Mouse (Mus musculus) stomach, postnatal 0 days (tissue): ENCODE results near the gene Olfr613. TPM values are rescaled to one million over a fixed set of nuclear protein-coding genes. Genes with fewer than 3 reads are reported as not detected.
"Not testable (repeated sequence)": the region's sequence is repeated elsewhere in the genome, so short reads cannot be mapped to it uniquely, and the experiment has no call there.

Source experiments
- ATAC-seq: fragments of 200-750 bp; cut with Nextera tagmentation; 2 replicates; pipeline ENCODE4 v1.8.0; 2017; ENCODE audit not compliant: low FRiP score, low TSS enrichment
- DNase-seq: peaks from one replicate; pipeline ENCODE4 v3.0.0-alpha.2; 2016; ENCODE audit warnings: low spot score
- H3K27ac ChIP-seq: fragments of 300-500 bp; sonication (generic); replicated peaks from 2 replicates; pipeline ENCODE4 v1.5.1; 2014; ENCODE audit warnings: mild to moderate bottlenecking, control low read depth
- H3K27me3 ChIP-seq: fragments of 300-500 bp; sonication (generic); 2 replicates; pipeline ENCODE4 v1.6.1; 2014; ENCODE audit warnings: low read length; ENCODE audit not compliant: control insufficient read depth, insufficient read depth
- H3K36me3 ChIP-seq: fragments of 300-500 bp; sonication (generic); 2 replicates; pipeline ENCODE4 v1.6.1; 2014; ENCODE audit warnings: low read length, mixed read lengths; ENCODE audit not compliant: control insufficient read depth, insufficient read depth
- H3K4me1 ChIP-seq: fragments of 300-500 bp; sonication (generic); replicated peaks from 2 replicates; pipeline ENCODE4 v1.6.1; 2014; ENCODE audit warnings: antibody characterized with exemption; ENCODE audit not compliant: control insufficient read depth, insufficient read depth
- H3K4me2 ChIP-seq: fragments of 300-500 bp; sonication (generic); replicated peaks from 2 replicates; pipeline ENCODE4 v1.6.1; 2014; ENCODE audit warnings: low read depth, mild to moderate bottlenecking, control low read depth, moderate library complexity
- H3K4me3 ChIP-seq: fragments of 300-500 bp; sonication (generic); 2 replicates; pipeline ENCODE4 v1.5.1; 2014; ENCODE audit warnings: low read depth, low read length, control low read depth
- H3K9ac ChIP-seq: fragments of 300-500 bp; sonication (generic); 2 replicates; pipeline ENCODE4 v1.6.1; 2014; ENCODE audit warnings: mild to moderate bottlenecking, low read length, control low read depth, mixed read lengths
- H3K9me3 ChIP-seq: fragments of 300-500 bp; sonication (generic); 2 replicates; pipeline ENCODE4 v1.6.1; 2016; ENCODE audit warnings: low read length; ENCODE audit not compliant: control insufficient read depth
- CTCF ChIP-seq: IDR thresholded peaks from 2 replicates; pipeline ENCODE4 v1.5.1; 2016; ENCODE audit warnings: antibody characterized with exemption, low read depth, mild to moderate bottlenecking, moderate library complexity
- EP300 ChIP-seq: optimal IDR thresholded peaks from 2 replicates; pipeline ENCODE3; 2016; ENCODE audit warnings: antibody characterized with exemption
- WGBS: fragments of 180-500 bp; shearing (Covaris S2); extraction: QIAGEN DNeasy Blood & Tissue Kit; methylation state at CpG from one replicate; pipeline ENCODE4 v1.1.7; 2014; 5-methylcytosine and 5-hydroxymethylcytosine counted together
- polyA plus RNA-seq: library from polyadenylated mRNA; unstranded; fragments of >200 nt; fragmentation: Nextera tagmentation; extraction: Ambion mirVana; gene quantifications from 2 replicates; pipeline ENCODE4 v1.2.1, GENCODE M21; 2015

Olfr613 gene
- polyA plus RNA-seq, result not detected in 2 replicates

GRCm38 (mm10) chr7:103547774-103548173 is at the start of gene Olfr613:
Gene Olfr613 (plus strand): TSS chr7:103548074.
- no peak within 1 kb of the TSS for H3K27ac ChIP-seq
- no peak within 1 kb of the TSS for H3K4me2 ChIP-seq
- no peaks in the 10 kb centered on the region for H3K4me1 ChIP-seq
- no peaks in the 10 kb centered on the region for H3K36me3 ChIP-seq
- no peak within 1 kb of the TSS for H3K4me3 ChIP-seq
- H3K9me3 ChIP-seq, result no peaks in the 10 kb centered on the region
- DNase-seq (no peak), ATAC-seq (no peak)
- TF ChIP-seq CTCF, result no peak
- TF ChIP-seq EP300, result no peak
- 55% methylated on average over 2 of the region's 2 CpGs for WGBS
- H3K27me3 ChIP-seq, result no peaks in the 10 kb centered on the region
- no peak within 1 kb of the TSS for H3K9ac ChIP-seq

- H3K4me3 ChIP-seq, result no peak within 1 kb of the TSS
- no peaks in the 10 kb centered on the region for H3K4me1 ChIP-seq
- WGBS, result 84% methylated on average over 2 of the region's 2 CpGs
- no peaks in the 10 kb centered on the region for H3K36me3 ChIP-seq
- H3K9me3 ChIP-seq, result no peaks in the 10 kb centered on the region
- H3K4me2 ChIP-seq, result no peak within 1 kb of the TSS
- no peaks in the 10 kb centered on the region for H3K27me3 ChIP-seq
- H3K27ac ChIP-seq, result no peak within 1 kb of the TSS
- no peak within 1 kb of the TSS for H3K9ac ChIP-seq
- TF ChIP-seq EP300 (no peak), CTCF (no peak)
- no peak for ATAC-seq
- DNase-seq, result no peak
These were observed 35.9 kb upstream of the Olfr613 start, which contains the start of gene Olfr610 for GRCm38 (mm10) chr7:103512022-103512421. Gene Olfr610 (minus strand): TSS chr7:103512122.

- not testable (repeated sequence) for DNase-seq, H3K27me3 ChIP-seq, H3K27ac ChIP-seq, H3K4me3 ChIP-seq, H3K9me3 ChIP-seq, H3K4me2 ChIP-seq, H3K4me1 ChIP-seq, H3K9ac ChIP-seq, H3K36me3 ChIP-seq, ATAC-seq
- WGBS, result 64% methylated on average over 1 of the region's 1 CpGs
These were observed 27.1 kb upstream of the Olfr613 start, which contains the start of gene Olfr611 for GRCm38 (mm10) chr7:103520746-103521145. Gene Olfr611 (minus strand): TSS chr7:103520846.

- DNase-seq, H3K27me3 ChIP-seq, ATAC-seq: not testable (repeated sequence)
These were observed 5.3 kb upstream of the Olfr613 start, which contains the start of gene Olfr612 for GRCm38 (mm10) chr7:103542617-103543016. Gene Olfr612 (minus strand): TSS chr7:103542717.

GRCm38 (mm10) chr7:103555779-103556178 is 7.9 kb downstream of the Olfr613 start, which contains the start of gene Olfr615:
Gene Olfr615 (plus strand): TSS chr7:103556079.
- WGBS, result 66% methylated on average over 2 of the region's 2 CpGs
- H3K27me3 ChIP-seq, result no peaks in the 10 kb centered on the region
- no peak within 1 kb of the TSS for H3K4me2 ChIP-seq
- no peak within 1 kb of the TSS for H3K9ac ChIP-seq
- no peak within 1 kb of the TSS for H3K27ac ChIP-seq
- TF ChIP-seq EP300 (no peak), CTCF (no peak)
- H3K4me1 ChIP-seq, result no peaks in the 10 kb centered on the region
- ATAC-seq (no peak), DNase-seq (no peak)
- no peaks in the 10 kb centered on the region for H3K9me3 ChIP-seq
- no peaks in the 10 kb centered on the region for H3K36me3 ChIP-seq
- H3K4me3 ChIP-seq, result no peak within 1 kb of the TSS

More at GRCm38 (mm10) chr7:103542617-103543016, 5.3 kb upstream of the Olfr613 start, which contains the start of gene Olfr612:
- not testable (repeated sequence) for H3K4me1 ChIP-seq, H3K27ac ChIP-seq, H3K9ac ChIP-seq, H3K4me2 ChIP-seq, H3K36me3 ChIP-seq, H3K4me3 ChIP-seq, H3K9me3 ChIP-seq
- WGBS, result 78% methylated on average over 2 of the region's 2 CpGs

- no peaks in the 10 kb centered on the region for H3K9me3 ChIP-seq
- 80% methylated on average over 3 of the region's 3 CpGs for WGBS
- ATAC-seq (no peak), DNase-seq (no peak)
- H3K27me3 ChIP-seq, result no peaks in the 10 kb centered on the region
- H3K4me2 ChIP-seq, result no peak within 1 kb of the TSS
- H3K4me1 ChIP-seq, result no peaks in the 10 kb centered on the region
- no peaks in the 10 kb centered on the region for H3K36me3 ChIP-seq
- no peak within 1 kb of the TSS for H3K4me3 ChIP-seq
- no peak within 1 kb of the TSS for H3K27ac ChIP-seq
- no peak within 1 kb of the TSS for H3K9ac ChIP-seq
- no peak for TF ChIP-seq EP300
- no peak for TF ChIP-seq CTCF
These were observed 21.2 kb downstream of the Olfr613 start, which contains the start of gene Olfr616 for GRCm38 (mm10) chr7:103569043-103569442. Gene Olfr616 (minus strand): TSS chr7:103569143.
